Mouse (Mus musculus) kidney, embryonic 16.5 days (tissue): ENCODE measurements around the gene Pdzd3. TPM values are rescaled to one million over a fixed set of nuclear protein-coding genes. Genes with fewer than 3 reads are reported as not detected.
A peak's percentile ranks its signal among the peaks of the same experiment; 100 is the strongest.

Experiments used
- ATAC-seq: fragments of 200-750 bp; cut with Nextera tagmentation; 2 replicates; pipeline ENCODE4 v1.8.0; 2017; ENCODE audit warnings: moderate TSS enrichment; ENCODE audit not compliant: low FRiP score, low TSS enrichment
- H3K27ac ChIP-seq: fragments of 300-500 bp; sonication (generic); 2 replicates; pipeline ENCODE4 v1.5.1; 2014; ENCODE audit warnings: low read length
- H3K27me3 ChIP-seq: fragments of 300-500 bp; sonication (generic); 2 replicates; pipeline ENCODE4 v1.6.1; 2014; ENCODE audit warnings: low read length, control low read depth, mixed read lengths; ENCODE audit not compliant: insufficient read depth
- H3K36me3 ChIP-seq: fragments of 300-500 bp; sonication (generic); 2 replicates; pipeline ENCODE4 v1.6.1; 2014; ENCODE audit warnings: low read length, control low read depth, mixed read lengths; ENCODE audit not compliant: insufficient read depth
- H3K4me1 ChIP-seq: fragments of 300-500 bp; sonication (generic); 2 replicates; pipeline ENCODE4 v1.6.1; 2014; ENCODE audit warnings: low read length, control low read depth, mixed read lengths; ENCODE audit not compliant: insufficient read depth
- H3K4me2 ChIP-seq: fragments of 300-500 bp; sonication (generic); replicated peaks from 2 replicates; pipeline ENCODE4 v1.6.1; 2014; ENCODE audit warnings: low read depth, low read length
- H3K4me3 ChIP-seq: fragments of 300-500 bp; sonication (generic); 2 replicates; pipeline ENCODE4 v1.5.1; 2014; ENCODE audit warnings: mild to moderate bottlenecking, low read length
- H3K9ac ChIP-seq: fragments of 300-500 bp; sonication (generic); replicated peaks from 2 replicates; pipeline ENCODE4 v1.6.1; 2014; ENCODE audit warnings: low read length
- H3K9me3 ChIP-seq: fragments of 300-500 bp; sonication (generic); 2 replicates; pipeline ENCODE4 v1.6.1; 2016; ENCODE audit warnings: low read length, control low read depth
- WGBS: fragments of 180-500 bp; shearing (Covaris S2); extraction: QIAGEN DNeasy Blood & Tissue Kit; methylation state at CpG from one replicate; pipeline ENCODE4 v1.1.7; 2014; 5-methylcytosine and 5-hydroxymethylcytosine counted together
- polyA plus RNA-seq: library from polyadenylated mRNA; unstranded; fragments of >200 nt; fragmentation: Nextera tagmentation; extraction: Ambion mirVana; gene quantifications from 2 replicates; pipeline ENCODE4 v1.2.1, GENCODE M21; 2015

The Pdzd3 gene
- polyA plus RNA-seq, 1 experiment from 2014 or later, result 14.1 TPM

DNA sequence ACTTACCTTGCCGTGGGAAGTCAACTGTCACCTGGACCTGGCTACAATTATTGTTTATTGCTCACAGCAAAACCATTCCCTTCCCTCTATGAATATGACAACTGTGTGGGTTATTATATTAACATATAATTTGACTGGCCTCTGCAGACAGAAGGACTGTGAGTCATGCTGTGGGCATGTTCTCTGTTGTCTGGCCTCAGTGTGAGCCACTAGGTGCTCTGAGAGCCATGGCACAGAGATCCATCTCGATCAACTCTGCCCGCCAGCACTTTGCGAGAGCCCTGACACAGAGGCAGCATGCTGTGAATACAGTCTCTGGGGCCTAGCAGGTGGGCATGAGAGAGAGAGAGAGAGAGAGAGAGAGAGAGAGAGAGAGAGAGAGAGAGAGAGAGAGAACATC is 18.7 kb upstream of the Pdzd3 start:
- WGBS, result 82% methylated on average over 4 of the region's 4 CpGs
- H3K27ac ChIP-seq, result no peak overlapping the region
- no peak overlapping the region for H3K4me2 ChIP-seq
- no peaks in the 10 kb centered on the region for H3K27me3 ChIP-seq
- no peaks in the 10 kb centered on the region for H3K36me3 ChIP-seq
- H3K9ac ChIP-seq, result no peak overlapping the region
- ATAC-seq, result no peak
- H3K4me3 ChIP-seq, result no peak overlapping the region
- peaks cover 5% of the 10 kb centered on the region; the same call in 1 of the 2 replicates for H3K9me3 ChIP-seq
- H3K4me1 ChIP-seq, result peaks cover 8% of the 10 kb centered on the region; the same call in 1 of the 2 replicates

DNA sequence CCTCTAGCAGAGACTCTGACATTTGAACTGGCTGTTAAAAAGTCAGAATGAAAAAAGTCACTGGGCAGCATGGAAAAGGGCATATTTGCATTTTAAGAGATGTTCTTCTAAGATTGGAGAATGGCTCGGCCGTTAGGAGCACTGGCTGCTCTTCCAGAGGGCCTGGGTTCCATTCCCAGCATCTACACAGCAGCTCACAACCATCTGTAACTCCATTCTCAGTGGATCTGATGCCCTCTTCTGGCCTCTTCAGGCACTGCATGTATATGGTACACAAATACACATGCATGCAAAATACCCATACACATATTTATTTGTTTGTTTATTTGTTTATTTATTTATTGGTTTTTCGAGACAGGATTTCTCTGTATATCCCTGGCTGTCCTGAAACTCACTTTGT is 17.8 kb upstream of the Pdzd3 start:
- Histone ChIP-seq H3K27ac (no peak overlapping the region), H3K4me1 (peaks cover 8% of the 10 kb centered on the region; the same call in 1 of the 2 replicates), H3K36me3 (no peaks in the 10 kb centered on the region), H3K9me3 (peaks cover 5% of the 10 kb centered on the region; the same call in 1 of the 2 replicates), H3K4me2 (no peak overlapping the region), H3K4me3 (no peak overlapping the region), H3K9ac (no peak overlapping the region), H3K27me3 (no peaks in the 10 kb centered on the region)
- WGBS, result 93% methylated on average over 3 of the region's 3 CpGs
- ATAC-seq, result no peak

- 82% methylated on average over 6 of the region's 6 CpGs for WGBS
- Histone ChIP-seq H3K4me3 (peak within 1 kb of the TSS; percentile 61), H3K4me1 (peaks cover 8% of the 10 kb centered on the region; the same call in 1 of the 2 replicates), H3K4me2 (peak within 1 kb of the TSS; percentile 89), H3K9ac (peak within 1 kb of the TSS; percentile 95), H3K27me3 (no peaks in the 10 kb centered on the region), H3K36me3 (no peaks in the 10 kb centered on the region), H3K9me3 (peaks cover 5% of the 10 kb centered on the region; the same call in 1 of the 2 replicates), H3K27ac (peak within 1 kb of the TSS; percentile 75)
- ATAC-seq, result no peak
Measured at GRCm38 (mm10) chr9:44268432-44268831, 17.2 kb upstream of the Pdzd3 start, which contains the start of gene Nlrx1. Gene Nlrx1 (minus strand): TSS chr9:44268599.

DNA sequence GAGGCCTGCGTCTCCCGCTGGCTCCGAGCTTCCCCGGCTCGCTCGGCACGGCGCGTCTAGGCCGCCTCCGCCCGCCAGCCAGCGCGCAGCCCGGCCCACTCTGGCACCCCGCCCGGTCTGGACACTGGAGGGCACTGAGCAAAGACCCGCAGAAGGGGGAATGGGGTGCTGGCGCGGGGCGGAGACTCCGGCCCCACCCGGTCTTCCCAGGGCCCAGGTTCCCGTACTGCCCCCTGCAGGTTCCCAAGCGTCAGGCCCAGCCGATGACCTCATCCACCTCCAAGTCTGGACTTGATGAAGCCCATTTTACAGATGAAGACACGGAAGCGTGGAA is 16.7 kb upstream of the Pdzd3 start:
- Histone ChIP-seq H3K4me3 (peak overlapping the region; percentile 61), H3K4me1 (peaks cover 8% of the 10 kb centered on the region; the same call in 1 of the 2 replicates), H3K4me2 (peak overlapping the region; percentile 89), H3K36me3 (no peaks in the 10 kb centered on the region), H3K27me3 (no peaks in the 10 kb centered on the region), H3K9ac (peak overlapping the region; percentile 95), H3K9me3 (peaks cover 5% of the 10 kb centered on the region; the same call in 1 of the 2 replicates), H3K27ac (peak overlapping the region; percentile 75)
- 6% methylated on average over 28 of the region's 28 CpGs for WGBS
- peak; percentile 93 for ATAC-seq

DNA sequence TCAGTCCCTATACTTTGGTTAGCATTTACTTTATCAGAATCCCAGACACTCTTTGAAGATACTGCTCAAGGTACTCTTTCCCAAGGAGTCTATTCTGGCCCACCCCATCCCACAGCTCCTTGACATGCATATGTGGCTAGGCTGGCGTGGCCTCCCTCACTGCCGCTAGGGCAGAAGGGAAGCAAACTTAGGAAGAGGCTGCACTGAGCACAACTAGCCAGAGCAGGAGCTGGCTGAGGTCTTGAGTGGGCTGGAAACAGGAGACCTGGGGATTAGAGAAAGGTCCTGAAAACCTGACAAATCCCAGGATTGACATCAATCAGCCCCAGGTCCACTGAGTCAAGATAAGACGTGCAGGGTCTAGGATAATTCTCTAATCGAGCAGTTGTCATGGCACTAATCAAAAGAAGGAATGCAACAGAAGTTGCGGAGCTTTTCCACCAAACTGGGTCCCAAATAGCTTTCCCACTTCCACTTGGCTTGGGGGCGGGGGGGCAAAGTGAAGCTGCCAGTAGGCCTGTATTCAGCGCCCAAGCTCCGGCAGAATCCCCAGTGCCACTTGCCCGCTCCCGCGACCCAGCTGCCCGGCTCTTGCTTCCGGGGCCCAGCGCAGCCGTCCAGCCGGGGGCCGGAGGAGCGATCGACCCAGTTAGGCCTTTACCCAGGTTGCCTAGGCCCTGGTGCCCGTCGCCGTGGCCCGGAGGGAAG is 16.2 kb upstream of the Pdzd3 start:
- H3K9ac ChIP-seq, result peak overlapping the region; percentile 95
- no peaks in the 10 kb centered on the region for H3K36me3 ChIP-seq
- peak overlapping the region; percentile 89 for H3K4me2 ChIP-seq
- 8% methylated on average over 23 of the region's 23 CpGs for WGBS
- H3K4me3 ChIP-seq, result peak overlapping the region; percentile 61
- ATAC-seq, result peak; percentile 39; the same call in 1 of the 2 replicates
- peak overlapping the region; percentile 75 for H3K27ac ChIP-seq
- H3K4me1 ChIP-seq, result peaks cover 8% of the 10 kb centered on the region; the same call in 1 of the 2 replicates
- peaks cover 5% of the 10 kb centered on the region; the same call in 1 of the 2 replicates for H3K9me3 ChIP-seq
- no peaks in the 10 kb centered on the region for H3K27me3 ChIP-seq

GRCm38 (mm10) chr9:44266478-44267226 is 15.4 kb upstream of the Pdzd3 start:
- Histone ChIP-seq H3K4me3 (no peak overlapping the region), H3K4me2 (peak overlapping the region; percentile 89; the same call in 1 of the 2 replicates)

DNA sequence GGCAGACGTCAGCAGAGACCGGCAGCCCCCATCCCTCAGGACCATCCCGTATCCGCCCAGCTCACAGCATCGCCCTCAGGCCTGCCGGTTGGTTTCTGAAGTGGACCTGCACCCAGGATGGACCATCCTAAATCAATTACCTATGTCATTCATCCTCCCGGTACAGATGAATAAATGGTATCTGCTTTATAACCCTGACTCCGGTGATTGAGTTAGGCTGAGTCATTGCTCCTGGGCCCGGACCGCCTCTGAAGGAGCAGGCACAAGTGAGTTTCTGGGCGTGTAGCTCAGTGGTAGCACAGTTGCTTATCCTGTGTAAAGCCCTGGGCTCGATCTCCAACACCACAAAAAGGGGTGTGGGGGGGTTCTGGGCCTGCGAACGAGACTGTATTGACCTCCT is 10.1 kb upstream of the Pdzd3 start:
- Histone ChIP-seq H3K9ac (no peak overlapping the region), H3K4me1 (no peaks in the 10 kb centered on the region), H3K4me2 (no peak overlapping the region), H3K4me3 (no peak overlapping the region), H3K27ac (no peak overlapping the region), H3K9me3 (no peaks in the 10 kb centered on the region), H3K27me3 (no peaks in the 10 kb centered on the region), H3K36me3 (0 out of 2 replicates have a peak, but pooled peaks cover 5% of the 10 kb centered on the region)
- no peak for ATAC-seq
- 86% methylated on average over 14 of the region's 14 CpGs for WGBS

More at GRCm38 (mm10) chr9:44266478-44267226, 15.4 kb upstream of the Pdzd3 start:
- H3K9me3 ChIP-seq, result peaks cover 5% of the 10 kb centered on the region; the same call in 1 of the 2 replicates
- H3K27ac ChIP-seq, result no peak overlapping the region
- ATAC-seq, result no peak
- 0 out of 2 replicates have a peak overlapping the region, but pooled peaks have one; percentile 95 for H3K9ac ChIP-seq
- 64% methylated on average over 8 of the region's 8 CpGs for WGBS
- no peaks in the 10 kb centered on the region for H3K27me3 ChIP-seq
- peaks cover 8% of the 10 kb centered on the region; the same call in 1 of the 2 replicates for H3K4me1 ChIP-seq
- H3K36me3 ChIP-seq, result 0 out of 2 replicates have a peak, but pooled peaks cover 5% of the 10 kb centered on the region

- H3K27me3 ChIP-seq, result no peaks in the 10 kb centered on the region
- no peak overlapping the region for H3K9ac ChIP-seq
- 87% methylated on average over 10 of the region's 10 CpGs for WGBS
- H3K4me3 ChIP-seq, result no peak overlapping the region
- no peak overlapping the region for H3K4me2 ChIP-seq
- 0 out of 2 replicates have a peak, but pooled peaks cover 7% of the 10 kb centered on the region for H3K4me1 ChIP-seq
- no peaks in the 10 kb centered on the region for H3K9me3 ChIP-seq
- H3K27ac ChIP-seq, result no peak overlapping the region
- H3K36me3 ChIP-seq, result 0 out of 2 replicates have a peak, but pooled peaks cover 5% of the 10 kb centered on the region
- no peak for ATAC-seq
Measured at GRCm38 (mm10) chr9:44259014-44259413, 7.7 kb upstream of the Pdzd3 start.

GRCm38 (mm10) chr9:44256213-44256612 is 4.9 kb upstream of the Pdzd3 start:
- H3K4me3 ChIP-seq, result no peak overlapping the region
- H3K27ac ChIP-seq, result no peak overlapping the region
- no peak for ATAC-seq
- H3K4me2 ChIP-seq, result no peak overlapping the region
- no peaks in the 10 kb centered on the region for H3K36me3 ChIP-seq
- peaks cover 11% of the 10 kb centered on the region for H3K4me1 ChIP-seq
- no peak overlapping the region for H3K9ac ChIP-seq
- no peaks in the 10 kb centered on the region for H3K27me3 ChIP-seq
- WGBS, result 79% methylated on average over 8 of the region's 8 CpGs
- no peaks in the 10 kb centered on the region for H3K9me3 ChIP-seq
